Mouse (Mus musculus): ENCODE results near the gene Vtn.
"Not testable (repeated sequence)": the region's sequence is repeated elsewhere in the genome, so short reads cannot be mapped to it uniquely, and the experiment has no call there.

Gene Vtn

DNA sequence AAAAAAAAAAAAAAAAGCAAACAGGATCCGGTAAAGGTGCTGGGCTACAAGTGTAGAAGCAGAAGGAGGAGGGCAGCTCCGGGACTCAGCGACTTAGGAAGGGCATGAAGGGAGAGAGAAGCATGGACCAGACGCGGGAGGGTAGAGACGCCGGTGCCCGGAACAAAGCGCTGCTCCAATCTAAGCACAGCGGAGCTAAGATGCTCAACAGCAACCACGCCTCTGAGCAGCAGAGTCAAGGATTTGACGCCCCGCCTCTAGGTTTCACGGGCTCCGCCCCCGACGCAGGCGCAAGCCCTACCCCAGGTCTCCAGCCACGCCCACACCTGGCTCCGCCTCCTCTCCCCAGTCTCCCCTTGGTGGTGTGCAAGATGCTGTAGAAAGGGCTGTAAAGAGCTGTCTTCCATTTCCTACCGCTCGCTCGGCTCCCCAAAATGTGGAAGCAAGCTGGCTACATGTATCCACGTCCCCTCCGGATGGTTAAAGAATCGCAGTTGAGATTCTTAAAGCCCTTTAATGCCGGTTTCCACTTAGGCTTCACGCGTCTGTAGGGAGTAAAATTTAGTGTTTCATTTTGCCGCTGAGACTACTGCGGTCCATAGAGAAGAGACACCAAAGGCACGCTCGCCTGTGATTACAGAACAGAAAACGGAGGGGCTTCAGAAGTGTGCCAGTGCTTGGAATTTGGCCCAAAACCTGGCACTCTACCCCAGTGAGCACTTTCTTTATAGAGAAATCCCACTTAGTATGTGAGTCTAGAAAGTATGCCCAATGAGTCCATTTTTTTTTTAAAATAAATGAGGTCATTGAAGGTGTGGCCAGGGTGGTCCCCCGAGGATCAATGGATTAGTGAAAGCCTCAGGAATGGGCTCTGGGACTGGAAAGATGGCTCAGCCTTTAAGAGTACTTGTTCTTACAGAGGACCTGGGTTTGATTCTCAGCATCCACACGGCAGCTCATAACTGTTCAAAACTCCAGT, 1.1 kb upstream of the Vtn start, which contains the start of gene Sarm1:
TSS of gene Sarm1 (minus strand) at position 211 of the 979 bp plus-strand sequence.
- DNase-seq: peak; percentile 94 to 95

GRCm38 (mm10) chr11:78499543-78499942, 652 bp downstream of the Vtn start:
- DNase-seq: no peak

DNA sequence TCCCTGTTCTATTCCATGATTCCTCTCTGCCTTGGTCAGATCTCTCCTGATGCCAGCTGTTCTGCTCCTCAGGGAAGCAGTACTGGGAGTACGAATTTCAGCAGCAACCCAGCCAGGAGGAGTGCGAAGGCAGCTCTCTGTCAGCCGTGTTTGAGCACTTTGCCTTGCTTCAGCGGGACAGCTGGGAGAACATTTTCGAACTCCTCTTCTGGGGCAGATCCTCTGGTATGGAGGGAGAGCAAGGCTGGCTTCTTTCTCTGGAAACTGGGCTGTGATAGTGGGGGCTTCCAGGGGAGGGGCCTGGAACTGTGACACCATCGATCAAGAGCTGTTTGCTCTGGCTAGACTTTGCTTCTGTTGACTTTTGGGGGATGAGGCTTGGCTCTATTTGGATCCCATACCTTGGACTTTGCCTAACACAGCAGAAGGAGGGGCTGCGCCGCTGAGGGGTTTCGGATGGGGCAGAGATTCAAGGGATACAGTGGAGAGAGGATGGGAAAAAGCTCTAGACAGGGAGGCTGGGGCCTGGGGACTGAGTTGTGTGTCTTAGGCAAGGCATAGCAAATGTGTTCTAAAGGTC, 1.8 kb downstream of the Vtn start:
- no peak for DNase-seq

- DNase-seq: no peak
Measured at GRCm38 (mm10) chr11:78501529-78501928, 2.6 kb downstream of the Vtn start.

DNA sequence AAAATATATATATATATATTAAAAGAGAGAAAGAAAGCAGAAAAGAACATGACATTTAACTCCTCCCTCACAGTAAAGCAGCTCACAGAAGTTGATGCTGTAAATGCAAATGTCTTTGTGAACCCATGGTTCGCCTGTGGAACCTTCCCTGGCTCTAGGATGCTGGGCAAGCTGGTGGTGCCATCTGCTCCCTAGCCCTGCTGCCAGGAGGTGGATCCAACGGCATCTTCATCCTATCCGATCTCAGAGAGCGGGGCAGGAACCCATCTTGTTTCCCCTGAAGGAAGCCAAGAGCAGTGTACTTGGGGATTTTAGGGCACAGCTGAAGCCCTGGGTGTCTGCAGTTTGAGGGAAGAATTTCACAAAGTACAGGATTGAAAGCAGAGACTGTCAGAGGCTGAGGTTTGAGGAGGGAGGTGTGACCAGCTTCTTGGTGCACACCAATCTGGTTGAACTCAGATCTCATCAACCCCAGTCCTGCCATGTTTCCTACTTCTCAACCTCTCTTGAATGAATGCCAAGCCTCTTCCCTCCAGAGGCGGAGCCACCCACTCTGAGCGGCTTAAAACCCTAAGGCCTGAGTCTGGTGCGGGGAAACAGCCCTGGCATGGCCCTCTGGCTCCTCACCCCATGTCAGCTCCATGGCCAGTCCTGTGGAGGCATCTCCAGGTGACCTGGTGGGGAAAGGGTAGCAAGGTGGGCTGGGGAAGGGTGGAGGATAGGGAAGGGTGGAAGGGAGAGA, 4.2 kb downstream of the Vtn start, which contains the start of gene Sebox:
TSS of gene Sebox (plus strand) at position 539 of the 742 bp plus-strand sequence.
- DNase-seq: no peak

DNA sequence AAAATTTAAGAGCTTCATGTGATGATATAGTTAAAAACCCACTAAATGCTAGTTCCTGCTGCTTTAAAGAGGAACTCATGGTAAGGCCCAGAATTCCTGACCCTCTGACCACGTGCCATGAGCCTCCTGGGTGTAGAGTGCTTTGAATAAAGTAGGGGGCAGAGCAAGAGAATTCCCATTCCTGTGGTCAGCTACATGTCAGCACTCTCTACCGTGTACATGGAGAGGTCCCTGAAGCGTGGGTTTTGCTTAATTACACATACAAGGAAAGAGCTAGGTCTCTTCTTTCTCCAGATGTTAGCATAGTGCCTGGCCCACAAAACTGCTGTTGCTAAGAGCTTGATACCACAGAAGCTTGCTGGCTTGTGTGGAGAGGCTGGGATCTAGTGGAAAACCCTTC, 6.5 kb downstream of the Vtn start:
- DNase-seq: no peak

- no peak for DNase-seq
Measured at GRCm38 (mm10) chr11:78509148-78509547, 10.3 kb downstream of the Vtn start.

DNA sequence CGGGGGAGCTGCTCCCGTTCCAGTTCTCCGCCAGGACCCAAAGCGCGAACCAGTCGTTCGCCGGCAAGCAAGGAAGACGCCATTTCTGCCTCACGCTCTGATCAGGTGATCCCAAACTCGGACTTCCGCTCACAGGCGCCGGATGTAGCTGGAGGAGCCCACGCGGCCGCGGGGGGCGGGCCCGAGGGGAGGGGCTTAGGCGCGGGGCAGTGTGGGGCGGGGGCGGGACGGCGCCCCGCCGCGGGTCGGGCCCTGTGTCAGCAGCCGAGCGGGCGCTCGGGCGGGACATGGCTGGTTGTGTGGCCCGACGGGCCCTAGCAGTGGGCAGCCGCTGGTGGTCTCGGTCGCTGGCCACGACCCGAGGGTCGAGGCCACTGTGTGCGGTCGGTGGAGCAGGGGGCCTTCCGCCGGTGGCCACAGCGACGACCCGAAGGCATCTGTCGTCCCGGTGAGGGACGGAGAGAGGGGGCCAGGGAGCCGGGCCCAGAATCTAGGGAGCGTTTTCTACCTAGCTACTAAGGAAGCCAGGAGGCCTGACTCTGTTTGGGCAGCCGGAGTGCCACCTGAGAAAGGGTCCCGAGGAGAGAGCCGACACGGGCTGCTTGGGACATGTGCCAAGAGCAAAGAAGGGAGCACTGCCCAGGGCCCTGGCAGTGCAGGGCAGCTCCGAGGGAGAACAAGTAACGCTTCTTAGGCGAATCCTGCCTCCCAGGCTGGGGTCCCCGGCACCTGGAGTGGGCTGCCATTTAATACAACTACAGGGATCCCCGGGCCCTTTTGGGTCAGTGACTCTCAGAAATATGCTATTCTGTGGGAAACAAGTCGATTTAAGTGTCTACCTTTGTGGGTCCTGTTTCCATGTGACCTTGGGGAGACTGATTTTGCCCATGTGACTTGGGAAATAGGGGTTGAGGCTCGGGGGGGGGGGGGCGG, 13.4 kb downstream of the Vtn start, which contains the start of the genes Tmem199 and Poldip2:
TSS of gene Tmem199 (minus strand) at position 148 of the 933 bp plus-strand sequence.
TSS of gene Poldip2 (plus strand) at position 169 of the 933 bp plus-strand sequence.
- DNase-seq: peak; percentile 92 to 97

DNA sequence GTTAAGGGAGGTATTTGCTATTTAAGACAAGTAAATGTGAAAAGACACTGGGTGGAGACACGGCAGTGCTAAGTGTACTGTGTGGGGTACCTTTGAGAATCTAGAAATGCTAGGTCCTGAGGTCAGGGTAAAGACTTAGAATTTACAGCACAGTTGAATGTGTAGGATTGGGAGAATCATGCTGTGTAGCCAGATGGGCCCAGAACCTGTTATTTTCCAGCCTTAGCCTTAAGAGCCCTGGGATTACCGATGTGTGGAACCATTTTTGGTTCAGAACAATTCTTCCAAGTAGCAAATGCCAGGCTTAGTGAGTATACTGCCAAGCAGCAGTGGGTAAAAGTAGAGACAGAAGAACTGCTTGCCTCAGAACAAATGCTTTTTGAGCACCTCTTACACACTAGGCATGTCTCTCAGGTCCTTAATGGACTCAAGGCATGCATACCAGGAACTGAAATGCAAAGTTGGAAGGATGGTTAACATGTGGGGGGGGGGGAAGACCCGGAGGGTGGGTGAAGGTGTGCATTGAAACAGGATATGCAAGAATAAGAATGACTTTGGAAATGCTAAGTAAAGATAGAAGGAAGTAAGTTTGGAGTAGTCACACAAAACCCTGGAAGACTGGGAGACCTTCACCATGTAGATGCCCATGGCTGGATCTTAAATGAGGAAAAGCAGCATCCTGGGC, 14.4 kb downstream of the Vtn start:
- DNase-seq: no peak

DNA sequence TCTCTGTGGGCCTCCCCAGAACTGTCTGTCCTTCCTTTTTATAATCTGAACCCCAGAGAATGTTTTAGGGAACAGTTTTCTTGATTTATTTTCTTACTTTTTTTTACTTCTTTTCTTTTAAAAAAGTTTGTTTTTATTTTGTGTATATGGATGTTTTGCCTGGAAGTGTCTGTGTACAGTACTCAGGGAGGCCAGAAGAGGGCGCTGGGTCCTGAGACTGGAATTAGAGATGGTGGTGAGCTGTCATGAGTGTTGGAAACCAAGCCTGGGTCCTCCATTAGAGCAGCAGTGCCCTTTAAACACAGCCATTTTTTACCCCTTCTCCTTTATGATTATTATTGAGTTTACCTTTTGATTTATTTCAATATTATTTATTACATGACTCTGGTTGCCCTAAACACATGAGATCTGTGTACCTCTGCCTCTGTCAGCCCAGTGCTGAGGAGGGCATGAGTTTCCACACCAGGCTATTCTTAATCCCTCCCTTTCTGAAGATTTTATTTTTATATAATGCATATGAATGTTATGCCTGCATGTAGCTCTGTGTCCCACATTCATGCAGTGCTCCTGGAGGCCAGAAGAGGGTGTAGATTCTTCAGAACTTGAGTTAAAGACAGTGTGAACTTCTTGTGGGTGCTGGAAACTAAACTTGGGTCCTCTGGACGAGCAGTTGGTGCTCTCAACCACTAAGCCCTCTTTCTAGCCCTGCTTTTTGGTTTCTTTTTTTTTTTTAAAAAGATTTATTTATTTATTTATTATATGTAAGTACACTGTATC, 16.8 kb downstream of the Vtn start:
- DNase-seq: no peak

DNA sequence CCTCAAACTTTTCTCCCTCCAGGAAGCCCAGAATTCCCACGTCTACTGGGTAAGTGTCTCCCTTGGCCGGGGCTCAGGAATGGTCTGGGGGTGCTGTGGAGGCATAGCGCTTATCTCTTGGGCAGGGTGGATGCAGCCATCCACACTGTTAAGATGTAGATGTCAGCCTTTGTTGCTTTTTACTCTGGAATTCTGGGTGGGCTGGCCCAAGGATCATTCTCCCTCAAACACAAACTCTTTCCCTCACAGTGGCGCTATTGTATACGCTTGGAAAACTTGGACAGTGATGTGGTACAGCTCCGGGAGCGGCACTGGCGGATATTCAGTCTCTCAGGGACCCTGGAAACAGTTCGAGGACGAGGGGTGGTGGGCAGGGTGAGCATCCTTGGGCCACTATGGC, 20.0 kb downstream of the Vtn start:
- DNase-seq: no peak

- no peak for DNase-seq
Measured at GRCm38 (mm10) chr11:78521880-78522279, 23.0 kb downstream of the Vtn start.

- no peak for DNase-seq
Measured at GRCm38 (mm10) chr11:78522481-78522997, 23.6 kb downstream of the Vtn start.

- DNase-seq: no peak
Measured at GRCm38 (mm10) chr11:78523241-78523955, 24.5 kb downstream of the Vtn start.

- DNase-seq: peak in 1 of 2 experiments; percentile 44
Measured at GRCm38 (mm10) chr11:78524838-78525237, 25.9 kb downstream of the Vtn start.

GRCm38 (mm10) chr11:78528714-78529113, 29.8 kb downstream of the Vtn start:
- no peak for DNase-seq

DNA sequence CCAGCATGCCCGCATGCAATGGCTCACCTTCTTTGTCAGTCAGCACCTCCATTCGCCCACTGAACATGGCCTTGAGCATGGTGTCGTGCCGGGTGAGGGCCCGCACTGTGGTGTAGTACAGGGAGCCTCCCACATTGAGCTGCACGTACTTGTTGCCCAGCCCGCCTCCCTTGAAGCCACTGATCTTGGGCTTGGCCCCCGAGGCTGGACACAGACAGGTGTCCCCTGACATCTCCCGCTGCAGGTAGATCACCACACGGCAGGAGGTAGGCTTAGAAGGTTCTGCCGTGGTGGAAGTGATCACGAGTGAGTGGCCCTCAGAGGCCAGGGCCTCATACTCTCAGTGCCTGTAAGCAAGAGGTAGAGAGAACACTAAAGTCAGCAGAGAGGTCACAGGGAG, 31.1 kb downstream of the Vtn start:
- no peak for DNase-seq

DNA sequence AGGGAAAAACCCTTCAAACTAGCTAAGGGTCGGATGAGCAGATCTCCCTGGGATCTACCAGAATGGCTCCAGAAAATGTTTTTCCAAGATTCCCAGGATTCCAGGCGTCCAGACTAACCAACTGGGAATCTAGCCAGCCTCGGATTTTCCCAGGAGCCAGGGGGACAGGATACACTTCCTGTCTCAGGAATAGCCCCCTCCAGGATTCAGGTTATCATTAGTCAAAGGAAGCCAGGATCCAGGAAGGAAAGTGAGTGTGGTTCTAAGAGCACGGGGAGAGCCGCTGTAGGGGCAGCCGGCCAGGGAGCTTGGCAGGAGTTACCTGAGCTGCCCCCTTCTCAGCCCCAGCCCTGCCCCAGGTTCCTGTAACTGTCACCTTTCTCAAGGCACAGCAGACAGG, 32.2 kb downstream of the Vtn start:
- DNase-seq: peak; percentile 80 to 81

GRCm38 (mm10) chr11:78531515-78531914, 32.6 kb downstream of the Vtn start:
- not testable (repeated sequence) for DNase-seq

Measured in kidney, postnatal 25 days (tissue).